Mouse (Mus musculus) small intestine, adult 2 months (tissue): ENCODE results near the gene Htra1. TPM values are rescaled to one million over a fixed set of nuclear protein-coding genes. Genes with fewer than 3 reads are reported as not detected.
A peak's percentile ranks its signal among the peaks of the same experiment; 100 is the strongest.

Experiments
- H3K27ac ChIP-seq: fragments of 200-500 bp; 2 replicates; pipeline ENCODE4 v1.5.1; 2012; ENCODE audit warnings: low read depth, low read length, control low read depth, inconsistent platforms; ENCODE audit not compliant: insufficient read depth
- H3K27me3 ChIP-seq: fragments of 200-500 bp; 2 replicates; pipeline ENCODE4 v1.6.1; 2012; ENCODE audit warnings: mild to moderate bottlenecking, moderate library complexity, low read length, inconsistent platforms; ENCODE audit not compliant: control insufficient read depth, insufficient read depth
- H3K36me3 ChIP-seq: fragments of 200-500 bp; 2 replicates; pipeline ENCODE4 v1.6.1; 2012; ENCODE audit warnings: mild to moderate bottlenecking, low read length, control low read depth, inconsistent platforms; ENCODE audit not compliant: control insufficient read depth, insufficient read depth
- H3K4me1 ChIP-seq: fragments of 200-500 bp; 2 replicates; pipeline ENCODE4 v1.6.1; 2012; ENCODE audit warnings: low read length, inconsistent platforms, mixed read lengths; ENCODE audit not compliant: control insufficient read depth, insufficient read depth, insufficient read length
- H3K4me3 ChIP-seq: fragments of 200-500 bp; 2 replicates; pipeline ENCODE4 v1.5.1; 2012; ENCODE audit warnings: low read depth, mild to moderate bottlenecking, control low read depth, inconsistent platforms, low read length, moderate library complexity
- CTCF ChIP-seq: fragments of 200-500 bp; IDR thresholded peaks from 2 replicates; pipeline ENCODE4 v1.5.1; 2012; ENCODE audit warnings: low read depth, mild to moderate bottlenecking, control low read depth, inconsistent platforms, low read length, moderate library complexity, mixed read lengths; ENCODE audit not compliant: insufficient replicate concordance, insufficient read length; ENCODE audit errors: extremely low read depth
- POLR2A ChIP-seq: fragments of 200-500 bp; IDR thresholded peaks from 2 replicates; pipeline ENCODE4 v1.6.1; 2012; ENCODE audit warnings: low read depth, mild to moderate bottlenecking, control low read depth, inconsistent platforms, low read length, moderate library complexity
- WGBS: fragments of 180-500 bp; shearing (Covaris S2); methylation state at CpG from one replicate; pipeline ENCODE4 v1.1.7; 2018; 5-methylcytosine and 5-hydroxymethylcytosine counted together
- polyA plus RNA-seq: library from polyadenylated mRNA; depleted of rRNA; stranded (reverse); fragments of >200 nt; gene quantifications from 2 replicates; pipeline ENCODE4 v1.2.3, GENCODE M21; 2012; rRNA removed

The Htra1 gene
- polyA plus RNA-seq, 1 experiment, result 35.8 TPM

GRCm38 (mm10) chr7:131004071-131004470, 68.2 kb downstream of the Htra1 start:
- WGBS, result 87% methylated on average over 5 of the region's 5 CpGs
- Histone ChIP-seq H3K27me3 (no peaks in the 10 kb centered on the region), H3K4me1 (peaks cover 22% of the 10 kb centered on the region; the same call in 1 of the 2 replicates), H3K36me3 (no peaks in the 10 kb centered on the region), H3K27ac (no peak overlapping the region), H3K4me3 (no peak overlapping the region)
- no peak for TF ChIP-seq POLR2A
- no peak for TF ChIP-seq CTCF

GRCm38 (mm10) chr7:131007221-131007620, 71.3 kb downstream of the Htra1 start:
- 96% methylated on average over 2 of the region's 2 CpGs for WGBS
- TF ChIP-seq POLR2A, result no peak
- TF ChIP-seq CTCF, result no peak
- Histone ChIP-seq H3K27ac (no peak overlapping the region), H3K27me3 (no peaks in the 10 kb centered on the region), H3K36me3 (no peaks in the 10 kb centered on the region), H3K4me1 (peaks cover 17% of the 10 kb centered on the region; the same call in 1 of the 2 replicates), H3K4me3 (no peak overlapping the region)

GRCm38 (mm10) chr7:131009178-131009577, 73.3 kb downstream of the Htra1 start:
- Histone ChIP-seq H3K27ac (0 out of 2 replicates have a peak overlapping the region, but pooled peaks have one; percentile 1), H3K4me3 (no peak overlapping the region), H3K4me1 (peaks cover 9% of the 10 kb centered on the region; the same call in 1 of the 2 replicates), H3K36me3 (no peaks in the 10 kb centered on the region), H3K27me3 (no peaks in the 10 kb centered on the region)
- TF ChIP-seq CTCF (no peak), POLR2A (no peak)
- 35% methylated on average over 5 of the region's 5 CpGs for WGBS

GRCm38 (mm10) chr7:131011901-131012300, 76.0 kb downstream of the Htra1 start:
- TF ChIP-seq CTCF, result no peak
- TF ChIP-seq POLR2A, result no peak
- H3K4me3 ChIP-seq, result no peak overlapping the region
- H3K27ac ChIP-seq, result no peak overlapping the region
- H3K4me1 ChIP-seq, result peaks cover 9% of the 10 kb centered on the region; the same call in 1 of the 2 replicates
- no peaks in the 10 kb centered on the region for H3K27me3 ChIP-seq
- no peaks in the 10 kb centered on the region for H3K36me3 ChIP-seq
- 14% methylated on average over 1 of the region's 1 CpGs for WGBS

- TF ChIP-seq CTCF, result no peak
- Histone ChIP-seq H3K27ac (no peak overlapping the region; the same call in 1 of the 2 replicates), H3K27me3 (no peaks in the 10 kb centered on the region), H3K4me3 (no peak overlapping the region), H3K36me3 (no peaks in the 10 kb centered on the region), H3K4me1 (peaks cover 5% of the 10 kb centered on the region)
- 27% methylated on average over 2 of the region's 2 CpGs for WGBS
These were observed 83.3 kb downstream of the Htra1 start for GRCm38 (mm10) chr7:131019181-131019580.

- no peak for TF ChIP-seq POLR2A
- Histone ChIP-seq H3K27ac (peak overlapping the region; percentile 84), H3K4me1 (peaks cover 43% of the 10 kb centered on the region), H3K4me3 (no peak overlapping the region), H3K27me3 (no peaks in the 10 kb centered on the region), H3K36me3 (no peaks in the 10 kb centered on the region)
- 3% methylated on average over 1 of the region's 1 CpGs for WGBS
These were observed 88.9 kb downstream of the Htra1 start for GRCm38 (mm10) chr7:131024807-131025206.

- 33% methylated on average over 1 of the region's 1 CpGs for WGBS
- Histone ChIP-seq H3K27ac (peak overlapping the region; percentile 14; the same call in 1 of the 2 replicates), H3K36me3 (no peaks in the 10 kb centered on the region), H3K27me3 (no peaks in the 10 kb centered on the region; the same call in 1 of the 2 replicates), H3K4me1 (peaks cover 57% of the 10 kb centered on the region), H3K4me3 (no peak overlapping the region)
- TF ChIP-seq POLR2A (no peak), CTCF (no peak)
These were observed 91.6 kb downstream of the Htra1 start for GRCm38 (mm10) chr7:131027557-131027956.

- H3K27ac ChIP-seq, result peak within 1 kb of the TSS; percentile 52
- H3K27me3 ChIP-seq, result no peaks in the 10 kb centered on the region; the same call in 1 of the 2 replicates
- H3K36me3 ChIP-seq, result peaks cover 2% of the 10 kb centered on the region; the same call in 1 of the 2 replicates
- whole genome bisulfite sequencing, result 22% methylated on average over 5 of the region's 5 CpGs
- peak within 1 kb of the TSS; percentile 63 for H3K4me3 ChIP-seq
- H3K4me1 ChIP-seq, result peaks cover 45% of the 10 kb centered on the region
- TF ChIP-seq CTCF (no peak), POLR2A (no peak)
These were observed 95.8 kb downstream of the Htra1 start, which contains the start of gene Dmbt1 for GRCm38 (mm10) chr7:131031755-131032154. Gene Dmbt1 (plus strand): TSS chr7:131032053.

Other genes with a start within 250 kb of the Htra1 start
- 0.10 TPM in 1 of 2 replicates, not detected in the other for gene Btbd16, start 162.0 kb upstream of the Htra1 start, polyA plus RNA-seq
- gene Plekha1, start 70.4 kb upstream of the Htra1 start, polyA plus RNA-seq, result 12.0 and 63.7 TPM in 2 replicates
- gene Dmbt1, start 95.9 kb downstream of the Htra1 start, polyA plus RNA-seq, result 141 and 758 TPM in 2 replicates
- not detected in 2 replicates for gene 4933402N03Rik, start 210.2 kb downstream of the Htra1 start, polyA plus RNA-seq
- gene 5430419D17Rik, start 238.3 kb downstream of the Htra1 start, polyA plus RNA-seq, result 2.0 TPM in 1 of 2 replicates, not detected in the other